Mouse (Mus musculus) heart, adult 2 months (tissue): ENCODE measurements around the gene Ttn.

Source experiments
- CTCF ChIP-seq: fragments of 200-600 bp; IDR thresholded peaks from 2 replicates; pipeline ENCODE4 v1.8.1; 2022; ENCODE audit warnings: antibody characterized with exemption, mild to moderate bottlenecking, moderate library complexity
- EP300 ChIP-seq: fragments of 200-500 bp; IDR thresholded peaks from 2 replicates; pipeline ENCODE4 v1.6.1; 2011; ENCODE audit warnings: low read depth, low read length, control low read depth; ENCODE audit not compliant: insufficient read depth

DNA sequence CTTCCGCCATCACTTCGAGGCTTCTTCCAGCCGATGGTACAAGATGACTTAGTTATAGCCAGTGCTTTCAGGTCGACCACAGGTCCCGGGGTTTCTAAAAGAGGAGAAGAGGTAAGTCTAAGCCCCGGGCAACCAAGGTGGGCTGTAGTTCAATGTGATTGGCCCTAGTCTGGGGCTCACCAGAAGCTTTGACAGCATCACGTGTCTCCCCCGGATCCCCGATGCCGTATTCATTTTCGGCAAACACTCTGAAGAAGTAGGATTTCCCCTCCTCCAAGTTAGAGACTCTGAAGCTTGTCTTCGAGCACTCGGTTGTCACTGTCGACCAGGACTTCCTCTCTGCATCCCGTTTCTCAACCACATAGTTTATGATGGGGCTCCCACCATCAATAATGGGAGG is 225.9 kb downstream of the Ttn start:
- TF ChIP-seq EP300: no peak
- no peak for TF ChIP-seq CTCF
